Mouse (Mus musculus): ENCODE measurements around the gene Xylt1. TPM values are rescaled to one million over a fixed set of nuclear protein-coding genes. Genes with fewer than 3 reads are reported as not detected.
A peak's percentile ranks its signal among the peaks of the same experiment; 100 is the strongest.

The Xylt1 gene
- polyA plus RNA-seq, 3 experiments from 2014 or later = 2.2 to 3.6 (median 2.8) TPM

- ATAC-seq = no peak
These were observed 55.1 kb downstream of the Xylt1 start for GRCm38 (mm10) chr7:117435730-117436441.

- ATAC-seq = no peak
These were observed 56.1 kb downstream of the Xylt1 start for GRCm38 (mm10) chr7:117436892-117437291.

- ATAC-seq = no peak
These were observed 60.2 kb downstream of the Xylt1 start for GRCm38 (mm10) chr7:117440994-117441393.

- no peak for ATAC-seq
These were observed 61.9 kb downstream of the Xylt1 start for GRCm38 (mm10) chr7:117442639-117443038.

GRCm38 (mm10) chr7:117443215-117443614 lies 62.4 kb downstream of the Xylt1 start:
- no peak for ATAC-seq

- ATAC-seq = peak; percentile 69
These were observed 64.7 kb downstream of the Xylt1 start for GRCm38 (mm10) chr7:117445471-117445870.

- no peak for ATAC-seq
These were observed 68.8 kb downstream of the Xylt1 start for GRCm38 (mm10) chr7:117449605-117450004.

- ATAC-seq = no peak
These were observed 70.4 kb downstream of the Xylt1 start for GRCm38 (mm10) chr7:117451212-117451611.

GRCm38 (mm10) chr7:117452269-117452668 lies 71.5 kb downstream of the Xylt1 start:
- ATAC-seq = no peak

- ATAC-seq = peak; percentile 43
These were observed 74.2 kb downstream of the Xylt1 start for GRCm38 (mm10) chr7:117454789-117455548.

GRCm38 (mm10) chr7:117462196-117462935 lies 81.6 kb downstream of the Xylt1 start:
- peak; percentile 44 for ATAC-seq

GRCm38 (mm10) chr7:117464956-117465355 lies 84.2 kb downstream of the Xylt1 start:
- no peak for ATAC-seq

GRCm38 (mm10) chr7:117466006-117466780 lies 85.4 kb downstream of the Xylt1 start:
- peak; percentile 77 for ATAC-seq

- ATAC-seq = no peak
These were observed 89.5 kb downstream of the Xylt1 start for GRCm38 (mm10) chr7:117470243-117470802.

GRCm38 (mm10) chr7:117472055-117472780 lies 91.4 kb downstream of the Xylt1 start:
- no peak for ATAC-seq

GRCm38 (mm10) chr7:117472781-117473743 lies 92.3 kb downstream of the Xylt1 start:
- no peak for ATAC-seq

GRCm38 (mm10) chr7:117474302-117474701 lies 93.5 kb downstream of the Xylt1 start:
- ATAC-seq = no peak

- ATAC-seq = no peak
These were observed 94.3 kb downstream of the Xylt1 start for GRCm38 (mm10) chr7:117475106-117475505.

GRCm38 (mm10) chr7:117478937-117479336 lies 98.2 kb downstream of the Xylt1 start:
- no peak for ATAC-seq

GRCm38 (mm10) chr7:117480831-117481230 lies 100.1 kb downstream of the Xylt1 start:
- ATAC-seq = no peak

Measured in inflammation-experienced regulatory T-cells, adult 6 months (primary cell).